Mouse (Mus musculus) heart, embryonic 10.5 days (tissue): ENCODE results near the gene Srsf2. TPM values are rescaled to one million over a fixed set of nuclear protein-coding genes. Genes with fewer than 3 reads are reported as not detected.
"Not testable (repeated sequence)": the region's sequence is repeated elsewhere in the genome, so short reads cannot be mapped to it uniquely, and the experiment has no call there.

Experiments
- DNase-seq: peaks from one replicate; pipeline ENCODE4 v3.0.0-alpha.2; 2017; ENCODE audit warnings: low spot score
- H3K27ac ChIP-seq: fragments of 300-500 bp; sonication (generic); 2 replicates; pipeline ENCODE4 v1.5.1; 2016; ENCODE audit warnings: mild to moderate bottlenecking
- H3K27me3 ChIP-seq: fragments of 300-500 bp; sonication (generic); 2 replicates; pipeline ENCODE4 v1.6.1; 2016; ENCODE audit warnings: mild to moderate bottlenecking; ENCODE audit not compliant: poor library complexity, insufficient read depth, severe bottlenecking
- H3K36me3 ChIP-seq: fragments of 300-500 bp; sonication (generic); 2 replicates; pipeline ENCODE4 v1.6.1; 2016; ENCODE audit warnings: mild to moderate bottlenecking, moderate library complexity
- H3K4me1 ChIP-seq: fragments of 300-500 bp; sonication (generic); 2 replicates; pipeline ENCODE4 v1.6.1; 2016; ENCODE audit warnings: mild to moderate bottlenecking
- H3K4me3 ChIP-seq: fragments of 300-500 bp; sonication (generic); 2 replicates; pipeline ENCODE4 v1.5.1; 2016; ENCODE audit warnings: mild to moderate bottlenecking, moderate library complexity
- H3K9me3 ChIP-seq: fragments of 300-500 bp; sonication (generic); 2 replicates; pipeline ENCODE4 v1.6.1; 2016; ENCODE audit warnings: mild to moderate bottlenecking, moderate library complexity
- WGBS: fragments of 180-500 bp; shearing (Covaris S2); methylation state at CpG from one replicate; pipeline ENCODE4 v1.1.7; 2016; 5-methylcytosine and 5-hydroxymethylcytosine counted together
- polyA plus RNA-seq: library from polyadenylated mRNA; unstranded; fragments of >200 nt; fragmentation: Nextera tagmentation; extraction: Ambion mirVana; gene quantifications from 2 replicates; pipeline ENCODE4 v1.2.1, GENCODE M21; 2016

Gene Srsf2
- polyA plus RNA-seq, 1 experiment from 2014 or later = 728 TPM

DNA sequence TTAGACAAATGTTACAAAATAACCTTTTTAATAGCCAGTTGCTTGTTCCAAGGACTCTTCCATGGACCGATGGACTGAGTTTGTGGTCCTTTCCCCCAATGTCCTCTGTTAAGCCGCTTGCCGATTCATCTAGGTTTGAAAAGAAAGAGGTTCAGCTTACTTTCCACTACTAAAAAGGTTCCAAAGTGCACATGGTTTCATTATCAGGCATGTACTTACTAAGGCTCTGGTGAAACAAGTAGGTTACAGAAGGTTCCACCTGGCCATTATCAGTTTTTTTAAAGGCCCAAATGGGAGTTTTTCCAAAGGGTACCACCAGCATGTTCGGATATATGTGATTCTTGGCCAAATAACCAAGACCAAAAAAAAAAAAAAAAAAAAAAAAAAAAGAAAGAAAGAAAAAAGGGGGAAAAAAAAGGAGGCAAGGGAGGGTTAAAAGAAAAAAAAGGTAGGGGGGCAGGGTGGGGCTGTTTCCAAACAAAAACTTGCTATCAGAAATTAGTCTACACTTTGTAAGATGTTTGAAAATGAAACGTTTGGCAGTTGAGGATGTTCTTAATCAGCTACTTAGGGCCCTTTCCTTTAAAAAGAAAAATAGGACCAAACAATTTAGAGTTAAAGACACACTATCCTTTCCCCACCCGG lies 1.9 kb downstream of the Srsf2 start:
- Histone ChIP-seq H3K4me1 (peaks cover 10% of the 10 kb centered on the region), H3K36me3 (peaks cover 58% of the 10 kb centered on the region), H3K9me3 (no peaks in the 10 kb centered on the region), H3K4me3 (peak overlapping the region; percentile 98), H3K27ac (peak overlapping the region; percentile 99; the same call in 1 of the 2 replicates), H3K27me3 (no peaks in the 10 kb centered on the region)
- 45% methylated on average over 6 of the region's 6 CpGs for WGBS
- no peak for DNase-seq

DNA sequence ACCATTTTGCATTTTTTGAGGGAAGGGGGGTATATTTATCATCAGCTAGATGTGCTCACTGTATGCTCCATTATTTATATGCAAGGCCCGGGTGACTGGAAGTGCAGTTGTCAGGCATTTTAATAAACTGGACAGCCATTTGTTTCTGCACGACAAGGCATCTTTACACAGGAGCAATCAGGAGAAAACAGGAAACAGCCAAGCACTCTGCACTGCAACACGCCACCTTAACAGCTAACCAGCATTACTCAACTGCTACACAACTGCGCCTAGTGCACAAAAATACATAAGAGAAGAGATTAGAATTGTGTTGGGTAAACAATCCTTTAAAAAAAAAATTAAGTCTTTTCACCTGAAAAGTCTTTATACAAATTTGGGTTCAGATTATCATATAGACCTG lies 2.8 kb downstream of the Srsf2 start:
- H3K27ac ChIP-seq = no peak overlapping the region
- no peaks in the 10 kb centered on the region for H3K27me3 ChIP-seq
- H3K9me3 ChIP-seq = no peaks in the 10 kb centered on the region
- H3K4me3 ChIP-seq = peak overlapping the region; percentile 98
- WGBS = 64% methylated on average over 4 of the region's 4 CpGs
- DNase-seq = no peak
- peaks cover 9% of the 10 kb centered on the region for H3K4me1 ChIP-seq
- peaks cover 61% of the 10 kb centered on the region for H3K36me3 ChIP-seq

DNA sequence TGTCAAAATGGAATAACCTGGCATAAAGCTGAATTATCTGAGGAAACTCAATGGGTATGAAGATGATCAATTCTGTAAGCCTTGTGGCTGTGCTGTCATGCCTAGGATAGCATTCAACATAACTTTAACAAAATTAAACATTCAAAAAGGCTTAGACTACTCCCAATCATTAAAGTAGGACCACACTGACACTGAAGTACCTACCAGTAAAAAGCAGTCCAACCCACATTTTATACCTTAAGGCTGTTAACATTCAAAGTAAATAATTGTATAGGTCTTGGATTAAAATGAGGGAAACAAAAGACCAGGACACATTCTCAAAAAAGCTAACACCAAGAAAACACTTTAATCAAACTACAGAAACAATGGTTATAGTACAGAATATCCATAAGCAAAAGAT lies 3.3 kb downstream of the Srsf2 start:
- Histone ChIP-seq H3K4me3 (no peak overlapping the region), H3K27ac (no peak overlapping the region), H3K36me3 (peaks cover 61% of the 10 kb centered on the region), H3K27me3 (no peaks in the 10 kb centered on the region), H3K4me1 (peaks cover 6% of the 10 kb centered on the region), H3K9me3 (no peaks in the 10 kb centered on the region)
- DNase-seq = no peak

DNA sequence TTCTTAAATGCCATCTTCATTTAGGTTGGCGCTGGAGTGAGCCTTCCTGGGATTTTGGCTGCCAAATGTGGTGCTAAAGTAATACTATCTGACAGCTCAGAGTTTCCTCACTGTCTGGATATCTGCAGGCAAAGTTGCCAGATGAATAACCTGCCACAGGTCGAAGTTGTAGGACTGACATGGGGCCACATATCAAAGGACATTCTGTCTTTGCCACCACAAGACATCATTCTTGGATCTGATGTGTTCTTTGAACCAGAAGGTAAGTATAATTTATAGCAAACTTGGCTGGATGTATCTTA lies 4.1 kb downstream of the Srsf2 start:
- not testable (repeated sequence) for H3K27me3 ChIP-seq, H3K4me1 ChIP-seq, H3K9me3 ChIP-seq, H3K4me3 ChIP-seq, DNase-seq, H3K27ac ChIP-seq
- 70% methylated on average over 2 of the region's 2 CpGs for WGBS
- H3K36me3 ChIP-seq = peaks cover 61% of the 10 kb centered on the region

DNA sequence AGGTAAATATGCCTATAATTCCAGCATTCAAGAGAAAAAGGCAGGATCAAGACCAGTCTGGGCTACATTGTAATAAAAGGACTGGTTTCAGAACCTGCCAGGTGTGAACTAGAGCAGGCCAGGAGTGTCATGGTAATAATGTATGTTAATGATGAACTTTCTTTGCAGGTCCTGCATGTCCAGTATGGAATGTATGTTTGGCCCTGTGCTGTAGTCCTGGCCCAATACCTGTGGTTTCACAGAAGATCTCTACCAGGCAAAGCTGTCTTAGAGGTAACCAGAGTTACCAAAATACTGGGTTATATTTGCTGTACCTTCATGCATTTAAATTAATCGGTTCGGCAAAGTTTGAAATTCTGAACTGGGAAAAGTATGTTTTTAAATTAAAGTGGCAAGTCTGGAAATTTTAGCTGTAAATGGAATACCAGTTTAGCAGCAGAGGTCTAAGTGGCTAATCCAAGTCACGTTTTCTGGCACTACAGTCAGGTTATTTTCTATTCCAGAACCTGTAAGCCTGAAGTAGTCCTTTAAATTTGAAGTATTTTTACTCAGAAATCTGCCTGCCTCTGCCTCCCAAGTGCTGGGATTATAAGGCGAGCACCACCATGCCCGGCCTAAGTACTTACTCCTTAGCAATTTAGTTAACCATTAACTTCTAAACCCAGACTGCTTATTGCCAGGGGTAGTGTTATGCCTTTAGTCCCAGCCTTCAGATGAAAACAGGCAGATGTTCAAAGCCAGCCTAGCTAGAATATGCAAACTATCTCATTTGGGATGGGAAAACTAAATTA lies 4.6 kb downstream of the Srsf2 start:
- H3K4me3 ChIP-seq = no peak overlapping the region
- no peak overlapping the region for H3K27ac ChIP-seq
- WGBS = 80% methylated on average over 5 of the region's 5 CpGs
- peaks cover 8% of the 10 kb centered on the region for H3K4me1 ChIP-seq
- no peaks in the 10 kb centered on the region for H3K9me3 ChIP-seq
- DNase-seq = no peak
- H3K27me3 ChIP-seq = no peaks in the 10 kb centered on the region
- H3K36me3 ChIP-seq = peaks cover 61% of the 10 kb centered on the region

DNA sequence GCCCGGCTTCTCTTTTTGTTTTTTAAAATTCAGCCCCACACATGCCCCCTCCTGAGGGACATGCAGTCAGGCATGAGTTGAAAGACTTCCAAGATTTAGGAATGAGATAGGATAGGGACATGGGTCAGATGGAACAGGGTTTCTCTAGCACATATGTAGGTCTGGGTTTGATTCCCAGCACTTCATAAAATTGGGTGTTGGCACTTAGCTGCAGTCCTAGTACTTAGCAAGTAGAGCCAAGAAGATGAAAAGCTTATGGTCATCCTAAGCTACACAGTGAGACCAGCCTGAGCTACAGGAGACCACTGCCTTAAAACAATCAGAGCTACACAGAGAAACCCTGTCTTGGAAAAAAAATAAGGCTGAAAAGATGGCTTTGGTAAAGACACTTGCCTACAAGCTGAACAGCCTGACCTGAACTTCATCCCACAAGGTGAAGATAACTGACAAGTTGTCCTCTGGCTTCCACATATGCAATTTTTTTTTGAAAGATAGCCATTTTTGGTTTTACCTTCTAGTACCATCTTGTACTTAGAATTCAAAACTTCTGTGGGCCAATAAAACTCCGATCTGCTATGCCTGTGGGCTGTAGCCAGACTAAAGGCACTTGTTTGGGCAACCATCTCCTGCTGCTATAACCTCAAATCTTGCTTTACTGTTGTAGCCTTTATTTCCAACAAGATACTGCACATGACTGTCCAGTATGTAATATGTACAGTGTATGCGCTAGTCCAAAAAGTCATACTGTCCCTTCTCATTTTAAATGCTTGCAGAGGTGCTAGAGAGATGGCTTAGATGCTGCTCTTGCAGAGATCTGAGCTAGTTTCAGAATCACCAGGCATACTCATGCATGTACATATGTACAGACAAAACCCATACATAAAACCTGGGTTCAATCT lies 5.5 kb downstream of the Srsf2 start:
- no peak overlapping the region for H3K4me3 ChIP-seq
- H3K27ac ChIP-seq = no peak overlapping the region
- H3K36me3 ChIP-seq = peaks cover 61% of the 10 kb centered on the region
- peaks cover 11% of the 10 kb centered on the region for H3K4me1 ChIP-seq
- no peak for DNase-seq
- no peaks in the 10 kb centered on the region for H3K27me3 ChIP-seq
- 90% methylated on average over 3 of the region's 3 CpGs for WGBS
- H3K9me3 ChIP-seq = no peaks in the 10 kb centered on the region

DNA sequence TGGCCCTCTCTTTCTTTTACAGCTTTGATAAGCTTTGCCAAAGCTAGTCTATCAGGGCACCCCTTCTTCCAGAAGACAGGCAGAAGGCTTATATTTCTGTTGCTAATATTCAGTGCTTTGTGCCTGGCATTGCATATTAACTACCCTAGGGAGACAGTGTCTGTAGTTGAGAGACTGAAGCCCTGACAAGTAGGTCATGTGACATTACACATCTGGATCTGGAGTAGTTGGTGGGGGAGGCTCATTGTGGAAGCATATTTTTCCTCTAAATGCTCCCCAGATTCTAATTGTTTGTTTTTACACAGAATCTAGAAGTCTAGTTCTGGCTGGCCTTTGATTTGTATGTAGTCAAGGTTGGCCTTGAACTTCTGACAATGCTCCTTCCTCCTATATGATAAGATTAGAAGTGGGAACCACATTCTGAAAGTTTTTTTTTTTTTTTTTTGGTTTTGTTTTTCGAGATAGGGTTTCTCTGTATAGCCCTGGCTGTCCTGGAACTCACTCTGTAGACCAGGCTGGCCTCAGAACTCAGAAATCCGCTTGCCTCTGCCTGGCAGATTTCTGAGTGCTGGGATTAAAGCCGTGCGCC lies 6.2 kb downstream of the Srsf2 start:
- no peaks in the 10 kb centered on the region for H3K27me3 ChIP-seq
- no peak for DNase-seq
- H3K4me1 ChIP-seq = peaks cover 11% of the 10 kb centered on the region
- no peaks in the 10 kb centered on the region for H3K9me3 ChIP-seq
- H3K4me3 ChIP-seq = no peak overlapping the region
- H3K36me3 ChIP-seq = peaks cover 53% of the 10 kb centered on the region
- H3K27ac ChIP-seq = no peak overlapping the region
- 76% methylated on average over 4 of the region's 4 CpGs for WGBS

DNA sequence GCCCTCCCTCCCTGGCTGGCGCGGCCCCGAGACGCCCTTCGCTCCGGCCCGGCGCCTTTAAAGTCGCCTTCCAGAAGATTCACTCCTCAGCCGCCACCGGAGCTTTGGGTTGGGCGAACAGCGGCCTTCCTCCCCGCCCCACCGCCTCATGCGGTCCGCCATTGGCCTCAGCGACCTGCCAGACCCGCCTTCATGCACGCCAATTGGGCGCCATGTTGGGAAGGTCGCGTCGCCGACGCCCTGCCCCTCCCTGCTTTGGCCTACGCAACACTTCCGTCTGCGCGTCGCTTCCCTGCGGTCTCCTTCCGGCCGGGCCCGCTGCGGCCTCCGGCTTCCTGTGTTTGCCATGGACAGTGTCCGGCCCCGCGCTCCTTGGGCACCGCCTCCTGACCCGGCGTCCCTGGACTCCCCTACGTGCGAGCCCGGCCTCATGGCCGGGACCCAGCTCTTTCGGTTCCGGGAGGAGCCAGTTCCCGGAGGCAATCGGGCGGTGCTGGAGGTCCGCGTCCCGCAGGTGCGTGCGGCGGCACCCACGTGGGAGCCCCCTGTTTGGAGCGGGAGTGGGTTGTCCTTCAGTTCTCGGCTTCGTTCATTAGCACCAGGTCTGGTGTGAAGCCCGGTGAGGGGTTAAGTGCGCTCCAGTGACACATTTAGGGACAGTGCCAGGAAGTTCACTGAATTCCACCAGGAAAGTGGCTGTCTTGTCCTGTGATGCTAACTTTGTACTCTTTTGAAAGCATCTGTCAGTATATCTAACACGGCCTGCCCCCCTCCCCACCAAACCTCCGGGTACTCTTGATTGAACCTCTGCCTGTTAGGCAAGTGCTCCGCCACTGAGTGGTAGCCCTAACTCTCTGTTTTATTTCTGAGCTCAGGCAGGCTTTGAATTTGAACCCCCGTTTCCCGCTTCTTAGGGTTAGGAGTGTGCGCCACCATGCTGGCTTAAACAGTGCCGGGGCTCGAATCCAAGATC lies 9.3 kb downstream of the Srsf2 start, which contains the start of the genes Mettl23 and Jmjd6:
Gene Mettl23 (plus strand): TSS at position 18 of the 973 bp plus-strand sequence.
Gene Jmjd6 (minus strand): TSS at position 189 of the 973 bp plus-strand sequence.
- Histone ChIP-seq H3K36me3 (peaks cover 54% of the 10 kb centered on the region), H3K4me3 (peak within 1 kb of the TSS; percentile 73), H3K4me1 (peaks cover 30% of the 10 kb centered on the region), H3K27ac (peak within 1 kb of the TSS; percentile 96), H3K9me3 (no peaks in the 10 kb centered on the region), H3K27me3 (no peaks in the 10 kb centered on the region)
- DNase-seq = peak; percentile 99
- WGBS = under 1% methylated on average over 72 of the region's 72 CpGs

DNA sequence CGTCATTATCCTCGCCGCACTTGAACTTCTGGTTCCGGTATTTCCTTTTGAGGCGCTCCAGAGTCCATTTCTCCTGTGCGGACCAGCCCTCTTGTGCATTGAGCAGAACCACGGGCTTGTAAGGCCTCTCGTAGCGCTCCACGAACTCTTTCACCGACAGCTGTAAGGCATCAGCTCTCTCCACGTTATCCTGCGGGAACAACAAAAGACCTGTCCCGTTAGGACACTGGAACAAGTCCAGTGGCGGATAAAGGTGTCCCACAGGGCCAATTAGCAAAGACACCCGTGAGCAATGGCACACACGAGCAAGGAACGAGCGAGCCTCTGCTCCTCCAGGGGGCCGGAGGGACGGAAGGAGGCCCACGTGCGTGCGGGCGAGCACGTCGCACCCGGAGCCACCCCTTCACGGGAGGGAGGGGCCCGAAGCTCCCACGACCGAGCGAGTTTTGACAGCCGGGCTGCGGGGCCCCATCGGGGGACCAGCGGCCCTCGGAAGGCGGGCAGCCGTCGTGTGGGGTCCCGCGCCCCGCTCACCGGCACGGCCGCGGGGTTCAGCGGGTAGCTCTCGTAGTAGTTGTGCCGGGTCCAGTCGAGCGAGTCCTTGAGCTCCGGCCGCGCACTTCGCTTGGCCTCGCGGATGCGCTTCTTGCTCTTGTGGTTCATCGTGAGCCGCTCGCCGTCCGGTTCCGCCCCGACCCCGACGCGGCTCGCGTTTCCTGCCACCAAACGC lies 10.2 kb downstream of the Srsf2 start:
- DNase-seq = peak; percentile 91
- Histone ChIP-seq H3K4me3 (peak overlapping the region; percentile 73), H3K9me3 (no peaks in the 10 kb centered on the region), H3K36me3 (peaks cover 54% of the 10 kb centered on the region), H3K4me1 (peaks cover 30% of the 10 kb centered on the region), H3K27ac (peak overlapping the region; percentile 96), H3K27me3 (no peaks in the 10 kb centered on the region)
- under 1% methylated on average over 67 of the region's 73 CpGs for WGBS

DNA sequence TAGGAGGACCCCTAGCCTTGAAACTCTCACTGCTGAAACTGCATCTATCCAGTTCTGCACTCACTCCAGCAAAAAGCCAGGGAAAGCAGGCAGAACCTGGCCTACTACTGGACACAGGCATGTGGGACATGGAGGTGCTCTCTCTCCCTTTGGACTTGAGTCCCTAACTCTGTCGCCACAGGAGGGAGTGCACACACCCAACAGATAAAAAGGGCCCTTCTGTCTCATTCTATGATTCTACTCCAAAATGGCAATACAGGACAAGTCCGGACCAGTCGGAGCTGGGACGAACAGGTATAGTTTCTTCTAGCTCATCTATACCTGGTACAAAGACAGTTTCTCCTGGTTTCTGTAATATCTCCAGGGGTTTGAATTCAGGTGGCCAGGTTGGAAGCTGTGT lies 12.1 kb downstream of the Srsf2 start:
- Histone ChIP-seq H3K4me1 (peaks cover 30% of the 10 kb centered on the region), H3K9me3 (no peaks in the 10 kb centered on the region), H3K36me3 (peaks cover 56% of the 10 kb centered on the region), H3K27me3 (no peaks in the 10 kb centered on the region), H3K4me3 (peak overlapping the region; percentile 73), H3K27ac (no peak overlapping the region)
- DNase-seq = no peak
- WGBS = 88% methylated on average over 4 of the region's 4 CpGs

DNA sequence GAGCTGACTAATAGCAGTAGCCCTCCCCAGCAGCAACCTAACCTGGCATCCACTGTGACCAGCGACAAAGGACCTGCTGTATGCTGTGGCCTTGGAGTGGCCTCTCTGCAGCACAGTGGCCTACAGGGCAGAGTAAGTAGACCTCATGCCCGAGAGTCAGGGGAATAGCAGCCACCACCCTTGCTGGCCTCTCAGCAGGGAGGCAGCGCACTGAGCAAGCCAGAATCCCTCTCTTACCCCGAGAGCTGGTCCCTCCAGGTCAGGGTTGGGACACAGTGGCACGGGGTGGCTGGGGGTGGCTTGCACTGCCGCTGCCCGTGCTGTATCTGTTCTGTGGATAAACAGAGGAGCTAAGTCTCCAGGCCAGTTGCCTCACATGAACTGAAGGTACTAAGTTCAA lies 13.3 kb downstream of the Srsf2 start:
- no peak overlapping the region for H3K27ac ChIP-seq
- no peak overlapping the region for H3K4me3 ChIP-seq

More for the DNA sequence above, 13.3 kb downstream of the Srsf2 start:
- Histone ChIP-seq H3K36me3 (peaks cover 67% of the 10 kb centered on the region), H3K4me1 (peaks cover 31% of the 10 kb centered on the region), H3K9me3 (no peaks in the 10 kb centered on the region), H3K27me3 (no peaks in the 10 kb centered on the region)
- DNase-seq = no peak
- WGBS = 83% methylated on average over 7 of the region's 7 CpGs
